Mouse (Mus musculus) C2C12 (cell line): ENCODE results near the gene Myh7b.

Experiments used
- CTCF ChIP-seq: IDR thresholded peaks from one replicate; pipeline ENCODE4 v1.5.1; 2011; ENCODE audit not compliant: control insufficient read depth, insufficient read depth, insufficient read length
- FOSL1 ChIP-seq: IDR thresholded peaks from one replicate; pipeline ENCODE4 v1.8.0; 2011; ENCODE audit warnings: mild to moderate bottlenecking, low read length; ENCODE audit not compliant: poor library complexity, insufficient read depth, severe bottlenecking
- MAX ChIP-seq: IDR thresholded peaks from one replicate; pipeline ENCODE4 v1.6.1; 2011; ENCODE audit warnings: mild to moderate bottlenecking, control low read depth
- MYOG ChIP-seq: IDR thresholded peaks from one replicate; pipeline ENCODE4 v1.6.1; 2011; ENCODE audit not compliant: control insufficient read depth, insufficient read length; ENCODE audit errors: extremely low read depth
- USF1 ChIP-seq: IDR thresholded peaks from one replicate; pipeline ENCODE4 v1.6.1; 2011; ENCODE audit warnings: low read depth, mild to moderate bottlenecking, control low read depth, moderate library complexity

GRCm38 (mm10) chr2:155673546-155673945, 62.5 kb downstream of the Myh7b start:
- TF ChIP-seq FOSL1: no peak
- no peak for TF ChIP-seq CTCF
- TF ChIP-seq MYOG: no peak
- no peak for TF ChIP-seq USF1
- no peak for TF ChIP-seq MAX
